Mouse (Mus musculus) heart, embryonic 11.5 days (tissue): ENCODE data around the gene Olfr74. TPM values are rescaled to one million over a fixed set of nuclear protein-coding genes. Genes with fewer than 3 reads are reported as not detected.

Experiments used
- polyA plus RNA-seq: library from polyadenylated mRNA; unstranded; fragments of >200 nt; fragmentation: Nextera tagmentation; extraction: Ambion mirVana; gene quantifications from 2 replicates; pipeline ENCODE4 v1.2.1, GENCODE M21; 2014

The Olfr74 gene
- polyA plus RNA-seq, 1 experiment from 2014 or later = not detected

Other genes with a start within 250 kb of the Olfr74 start
- not detected in 2 replicates for gene Olfr1138, start 234.7 kb downstream of the Olfr74 start, polyA plus RNA-seq
- not detected in 2 replicates for gene Olfr1140, start 230.9 kb downstream of the Olfr74 start, polyA plus RNA-seq
- gene Olfr1141, start 220.7 kb downstream of the Olfr74 start, polyA plus RNA-seq = not detected in 2 replicates
- not detected in 2 replicates for gene Olfr152, start 195.2 kb downstream of the Olfr74 start, polyA plus RNA-seq
- not detected in 2 replicates for gene Olfr1143, start 174.1 kb downstream of the Olfr74 start, polyA plus RNA-seq
- gene Olfr1145, start 164.8 kb downstream of the Olfr74 start, polyA plus RNA-seq = not detected in 2 replicates
- not detected in 2 replicates for gene Olfr1148, start 144.1 kb downstream of the Olfr74 start, polyA plus RNA-seq
- not detected in 2 replicates for gene Olfr1150-ps1, start 130.7 kb downstream of the Olfr74 start, polyA plus RNA-seq
- gene Olfr1151, start 118.8 kb downstream of the Olfr74 start, polyA plus RNA-seq = not detected in 2 replicates
- gene Olfr1152, start 108.2 kb downstream of the Olfr74 start, polyA plus RNA-seq = not detected in 2 replicates
- not detected in 2 replicates for gene Olfr1153, start 79.7 kb downstream of the Olfr74 start, polyA plus RNA-seq
- gene Olfr1154, start 69.5 kb downstream of the Olfr74 start, polyA plus RNA-seq = not detected in 2 replicates
- gene Olfr1155, start 29.5 kb downstream of the Olfr74 start, polyA plus RNA-seq = not detected in 2 replicates
- gene Olfr1156, start 21.6 kb downstream of the Olfr74 start, polyA plus RNA-seq = not detected in 2 replicates
- gene Olfr1157, start 6.4 kb downstream of the Olfr74 start, polyA plus RNA-seq = not detected in 2 replicates
- not detected in 2 replicates for gene Olfr1158, start 15.4 kb upstream of the Olfr74 start, polyA plus RNA-seq
- not detected in 2 replicates for gene Olfr1160, start 33.6 kb upstream of the Olfr74 start, polyA plus RNA-seq
- gene Olfr1161, start 48.1 kb upstream of the Olfr74 start, polyA plus RNA-seq = not detected in 2 replicates
- gene Olfr73, start 63.0 kb upstream of the Olfr74 start, polyA plus RNA-seq = not detected in 2 replicates
- not detected in 2 replicates for gene Olfr1162, start 76.5 kb upstream of the Olfr74 start, polyA plus RNA-seq
- not detected in 2 replicates for gene Olfr1163, start 97.2 kb upstream of the Olfr74 start, polyA plus RNA-seq
- not detected in 2 replicates for gene Olfr1164, start 119.3 kb upstream of the Olfr74 start, polyA plus RNA-seq
- gene Olfr1166, start 153.6 kb upstream of the Olfr74 start, polyA plus RNA-seq = not detected in 2 replicates
- not detected in 2 replicates for gene Olfr1167, start 180.5 kb upstream of the Olfr74 start, polyA plus RNA-seq
- not detected in 2 replicates for gene Olfr1168, start 207.2 kb upstream of the Olfr74 start, polyA plus RNA-seq